Mouse (Mus musculus): ENCODE results near the gene A430078G23Rik.
A peak's percentile ranks its signal among the peaks of the same experiment; 100 is the strongest.

The A430078G23Rik gene

GRCm38 (mm10) chr8:3439510-3439909, 86.3 kb downstream of the A430078G23Rik start:
- H3K36me3 ChIP-seq (ENCODE audit: control insufficient read depth, insufficient read depth, low read length, poor library complexity, severe bottlenecking), result peaks cover 57% of the 10 kb centered on the region
- no peaks in the 10 kb centered on the region for H3K27me3 ChIP-seq (ENCODE audit: control insufficient read depth, insufficient read depth, low read length, poor library complexity, severe bottlenecking)
- peak; percentile 37 for DNase-seq (ENCODE audit: low read depth, low spot score)
